Mouse (Mus musculus): ENCODE measurements around the gene Polr2a. TPM values are rescaled to one million over a fixed set of nuclear protein-coding genes. Genes with fewer than 3 reads are reported as not detected.

Polr2a gene
- total and polyA plus RNA-seq, 3 experiments: 16.6 to 193 (median 73.9) TPM

DNA sequence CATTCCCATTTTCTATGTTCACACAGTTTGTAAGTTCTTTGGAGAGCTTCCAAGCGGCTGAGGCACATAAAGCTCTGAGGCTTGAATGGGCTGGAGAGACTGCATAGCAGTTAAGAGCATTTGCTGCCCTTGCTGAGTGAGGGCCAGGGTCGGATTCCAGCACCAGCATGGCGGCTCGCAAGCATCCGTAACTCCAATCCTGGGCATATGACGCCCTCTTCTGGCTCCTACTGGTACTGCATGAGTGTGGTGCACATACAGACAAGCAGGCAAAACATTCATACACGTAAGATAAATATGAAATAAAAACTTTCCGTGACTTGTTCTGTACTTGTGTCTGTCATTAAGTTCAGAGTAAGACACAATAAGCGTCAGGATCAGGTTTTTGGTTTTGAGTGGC lies 43.0 kb downstream of the Polr2a start:
- no peaks in the 10 kb centered on the region for H3K79me2 ChIP-seq (ENCODE audit: control insufficient read depth, insufficient read depth, low read length, poor library complexity)
- no peak overlapping the region for H3K9ac ChIP-seq (ENCODE audit: control insufficient read depth, low read depth, low read length, poor library complexity, severe bottlenecking)
- H3K4me1 ChIP-seq (ENCODE audit: control insufficient read depth in 1 of 2, insufficient read depth in 2 of 2, low read length in 2 of 2): peaks cover 0 to 5% of the 10 kb centered on the region in 2 experiments; a peak in 1 of 4 replicates
- H3K9me3 ChIP-seq (replicated peaks; ENCODE audit: insufficient read depth, low read length): no peaks in the 10 kb centered on the region
- 0 out of 2 replicates have a peak, but pooled peaks have one; percentile 36 for TF ChIP-seq MXI1 (IDR thresholded peaks at IDR 0.05; ENCODE audit: low read depth, low read length)
- TF ChIP-seq RCOR1 (IDR thresholded peaks at IDR 0.05; ENCODE audit: low read depth, low read length): no peak
- no peak for TF ChIP-seq KAT2A (conservative IDR thresholded peaks at IDR 0.05; ENCODE audit: low read depth, low read length)
- TF ChIP-seq ZKSCAN1 (IDR thresholded peaks at IDR 0.05; ENCODE audit: low read depth, low read length): no peak
- peak; percentile 73 to 87 (median 75) for TF ChIP-seq CTCF (IDR thresholded peaks at IDR 0.05 in 2 of 3, conservative IDR thresholded peaks at IDR 0.05 in 1 of 3; ENCODE audit: control insufficient read depth in 1 of 3, insufficient read depth in 1 of 3, low read depth in 2 of 3, low read length in 3 of 3, poor library complexity in 1 of 3, severe bottlenecking in 1 of 3)
- TF ChIP-seq SMC3 (IDR thresholded peaks at IDR 0.05; ENCODE audit: low read depth, low read length): peak; percentile 59
- no peak for TF ChIP-seq ZMIZ1 (IDR thresholded peaks at IDR 0.05; ENCODE audit: low read depth, low read length)
- peak; percentile 74 for TF ChIP-seq RAD21 (IDR thresholded peaks at IDR 0.05; ENCODE audit: low read depth, low read length)
- TF ChIP-seq ZC3H11A (IDR thresholded peaks at IDR 0.05; ENCODE audit: low read depth, low read length): peak; percentile 41
- no peaks in the 10 kb centered on the region for H3K27me3 ChIP-seq (ENCODE audit: control insufficient read depth in 1 of 2, insufficient read depth in 2 of 2, low read length in 2 of 2)
- H3K36me3 ChIP-seq (ENCODE audit: control insufficient read depth in 1 of 2, insufficient read depth in 2 of 2, low read length in 2 of 2): peaks cover 0 to 3% of the 10 kb centered on the region in 2 experiments; a peak in 1 of 4 replicates
- H3K4me3 ChIP-seq (ENCODE audit: control insufficient read depth in 1 of 2, insufficient read depth in 1 of 2, low read depth in 2 of 2, low read length in 2 of 2): no peak overlapping the region
- peak; percentile 66 for DNase-seq (ENCODE audit: low read depth, low spot score)
- no peak overlapping the region for H3K27ac ChIP-seq (ENCODE audit: control insufficient read depth, low read depth, low read length)

DNA sequence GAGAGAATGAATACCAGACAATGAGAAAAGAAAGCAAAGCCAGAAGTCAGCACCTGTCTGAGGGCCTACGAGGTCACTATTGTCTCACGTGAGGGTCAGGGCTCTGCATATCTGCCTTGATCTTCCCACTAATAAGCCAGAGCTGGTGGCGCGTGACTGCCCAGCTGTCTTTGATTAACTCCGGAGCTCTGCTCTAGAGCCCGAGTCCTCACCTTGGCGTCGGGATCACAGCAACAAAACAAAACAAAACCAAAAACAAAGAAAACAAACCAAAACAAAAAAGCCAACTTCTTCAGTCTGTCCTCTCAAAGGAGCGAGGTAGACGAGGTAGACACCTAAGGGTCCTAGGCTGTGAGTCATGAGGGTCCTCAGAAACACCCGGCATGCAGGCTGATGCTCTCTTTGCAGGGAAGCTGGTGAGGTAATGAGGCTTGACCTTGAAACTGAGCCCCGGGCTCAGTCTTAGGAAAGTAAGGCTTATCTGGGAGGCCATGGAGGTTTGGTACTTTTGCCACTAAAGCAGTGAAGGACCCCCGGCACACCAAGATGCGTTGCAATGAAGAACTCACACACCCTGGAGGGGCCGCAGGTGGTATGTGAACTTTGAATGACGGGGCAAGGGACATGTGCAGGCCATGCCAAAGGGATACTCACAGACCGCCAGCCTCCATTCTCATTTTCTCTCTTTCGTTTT lies 43.7 kb downstream of the Polr2a start:
- Histone ChIP-seq H3K4me3 (ENCODE audit: control insufficient read depth in 1 of 2, insufficient read depth in 1 of 2, low read depth in 2 of 2, low read length in 2 of 2) (no peak overlapping the region), H3K27ac (ENCODE audit: control insufficient read depth, low read depth, low read length) (no peak overlapping the region), H3K27me3 (ENCODE audit: control insufficient read depth in 1 of 2, insufficient read depth in 2 of 2, low read length in 2 of 2) (no peaks in the 10 kb centered on the region), H3K9ac (ENCODE audit: control insufficient read depth, low read depth, low read length, poor library complexity, severe bottlenecking) (no peak overlapping the region), H3K9me3 (replicated peaks; ENCODE audit: insufficient read depth, low read length) (no peaks in the 10 kb centered on the region), H3K4me1 (ENCODE audit: control insufficient read depth in 1 of 2, insufficient read depth in 2 of 2, low read length in 2 of 2) (peaks cover 0 to 5% of the 10 kb centered on the region in 2 experiments; a peak in 1 of 4 replicates), H3K36me3 (ENCODE audit: control insufficient read depth in 1 of 2, insufficient read depth in 2 of 2, low read length in 2 of 2) (peaks cover 0 to 3% of the 10 kb centered on the region in 2 experiments; a peak in 1 of 4 replicates), H3K79me2 (ENCODE audit: control insufficient read depth, insufficient read depth, low read length, poor library complexity) (no peaks in the 10 kb centered on the region)
- no peak for DNase-seq (ENCODE audit: low read depth, low spot score)
- TF ChIP-seq NRF1 (IDR thresholded peaks at IDR 0.05; ENCODE audit: insufficient read depth, low read depth, low read length, poor library complexity, severe bottlenecking): no peak
- TF ChIP-seq CHD2 (IDR thresholded peaks at IDR 0.05; ENCODE audit: low read length): no peak
- TF ChIP-seq RAD21 (IDR thresholded peaks at IDR 0.05; ENCODE audit: low read depth, low read length): no peak
- no peak for TF ChIP-seq ELF1 (IDR thresholded peaks at IDR 0.05; ENCODE audit: low read depth, low read length)
- TF ChIP-seq E2F4 (IDR thresholded peaks at IDR 0.05; ENCODE audit: borderline replicate concordance, low read depth, low read length): no peak
- TF ChIP-seq CHD1 (IDR thresholded peaks at IDR 0.05; ENCODE audit: low read depth, low read length): no peak
- TF ChIP-seq EP300 (IDR thresholded peaks at IDR 0.05; ENCODE audit: low read depth in 1 of 2, low read length in 2 of 2): no peak
- no peak for TF ChIP-seq USF1 (IDR thresholded peaks at IDR 0.05; ENCODE audit: low read depth, low read length)
- no peak for TF ChIP-seq UBTF (IDR thresholded peaks at IDR 0.05; ENCODE audit: borderline replicate concordance, insufficient read depth, low read depth, low read length)
- TF ChIP-seq BHLHE40 (IDR thresholded peaks at IDR 0.05; ENCODE audit: borderline replicate concordance, low read depth, low read length): no peak
- no peak for TF ChIP-seq ZNF384 (IDR thresholded peaks at IDR 0.05; ENCODE audit: low read depth, low read length)
- no peak for TF ChIP-seq MAX (IDR thresholded peaks at IDR 0.05; ENCODE audit: low read length)
- TF ChIP-seq ETS1 (IDR thresholded peaks at IDR 0.05; ENCODE audit: low read depth, low read length): no peak
- no peak for TF ChIP-seq POLR2A (IDR thresholded peaks at IDR 0.05; ENCODE audit: control insufficient read depth in 1 of 2, insufficient read depth in 1 of 2, low read depth in 1 of 2, low read length in 2 of 2, poor library complexity in 1 of 2)
- TF ChIP-seq ZKSCAN1 (IDR thresholded peaks at IDR 0.05; ENCODE audit: low read depth, low read length): no peak
- no peak for TF ChIP-seq MAFK (IDR thresholded peaks at IDR 0.05; ENCODE audit: borderline replicate concordance, low read depth, low read length)
- no peak for TF ChIP-seq ZMIZ1 (IDR thresholded peaks at IDR 0.05; ENCODE audit: low read depth, low read length)
- no peak for TF ChIP-seq MEF2A (IDR thresholded peaks at IDR 0.05; ENCODE audit: extremely low read depth, insufficient replicate concordance, low read depth, low read length, poor library complexity, severe bottlenecking)
